Mouse (Mus musculus) frontal cortex, postnatal 36 days (tissue): ENCODE data around the gene Stard10.

ENCODE experiments used
- DNase-seq, 2 experiments: peaks; one replicate each; pipeline ENCODE4 v3.0.0; 2022; ENCODE audit warnings: low spot score in 2 of 2

The Stard10 gene

DNA sequence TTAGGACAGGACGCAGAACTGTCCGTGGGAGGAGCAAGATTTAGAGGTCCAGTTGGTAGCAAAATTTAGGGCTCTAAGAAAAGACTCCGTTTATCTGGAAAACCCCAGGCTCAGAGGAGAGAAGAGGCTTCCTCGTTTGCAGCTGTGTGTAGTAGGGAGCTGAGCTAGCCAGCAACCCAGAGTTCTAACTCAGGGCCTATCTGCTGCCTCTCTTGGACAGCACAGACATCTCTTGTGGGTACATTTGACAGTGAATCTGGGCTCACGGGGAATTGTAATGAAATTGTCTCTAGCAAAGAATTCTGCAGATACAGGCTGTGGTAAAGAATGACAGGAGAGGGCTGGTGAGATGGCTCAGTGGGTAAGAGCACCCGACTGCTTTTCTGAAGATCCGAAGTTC, 14.2 kb upstream of the Stard10 start:
- peak in 1 of 2 experiments; percentile 31 for DNase-seq

DNA sequence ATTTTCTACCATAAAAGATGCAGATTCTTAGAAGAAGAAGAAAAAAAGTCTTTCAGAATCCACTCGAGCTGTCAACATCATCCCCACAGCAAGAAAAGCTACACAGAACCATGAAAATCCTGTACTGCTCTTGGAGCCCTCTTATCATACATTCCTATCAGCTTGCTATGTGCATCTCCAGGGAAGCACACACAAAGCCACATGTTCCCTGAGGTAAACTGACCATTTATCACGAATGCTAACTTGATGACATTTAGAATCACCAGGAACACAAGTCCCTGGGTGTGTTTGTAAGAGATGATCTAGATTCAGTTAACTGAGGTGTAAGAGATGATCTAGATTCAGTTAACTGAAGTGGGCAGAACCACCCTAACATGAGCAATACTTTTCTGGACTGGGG, 10.0 kb upstream of the Stard10 start:
- DNase-seq, result no peak

DNA sequence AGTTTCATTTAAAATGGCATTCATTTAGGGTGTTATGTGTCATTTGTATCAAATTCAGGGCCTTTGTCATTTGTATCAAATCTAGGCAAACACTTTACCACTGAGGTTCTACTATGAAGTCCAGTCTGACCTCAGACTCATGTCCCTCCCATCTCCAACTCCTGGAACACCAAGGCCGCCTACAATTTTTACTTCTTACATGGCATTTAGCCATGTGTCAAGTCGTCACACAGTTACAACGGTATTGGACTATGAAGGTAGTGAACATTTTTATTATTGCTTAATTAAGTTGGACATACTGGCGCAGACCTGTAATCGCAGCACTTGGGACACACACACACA, 6.9 kb upstream of the Stard10 start:
- DNase-seq, result no peak

DNA sequence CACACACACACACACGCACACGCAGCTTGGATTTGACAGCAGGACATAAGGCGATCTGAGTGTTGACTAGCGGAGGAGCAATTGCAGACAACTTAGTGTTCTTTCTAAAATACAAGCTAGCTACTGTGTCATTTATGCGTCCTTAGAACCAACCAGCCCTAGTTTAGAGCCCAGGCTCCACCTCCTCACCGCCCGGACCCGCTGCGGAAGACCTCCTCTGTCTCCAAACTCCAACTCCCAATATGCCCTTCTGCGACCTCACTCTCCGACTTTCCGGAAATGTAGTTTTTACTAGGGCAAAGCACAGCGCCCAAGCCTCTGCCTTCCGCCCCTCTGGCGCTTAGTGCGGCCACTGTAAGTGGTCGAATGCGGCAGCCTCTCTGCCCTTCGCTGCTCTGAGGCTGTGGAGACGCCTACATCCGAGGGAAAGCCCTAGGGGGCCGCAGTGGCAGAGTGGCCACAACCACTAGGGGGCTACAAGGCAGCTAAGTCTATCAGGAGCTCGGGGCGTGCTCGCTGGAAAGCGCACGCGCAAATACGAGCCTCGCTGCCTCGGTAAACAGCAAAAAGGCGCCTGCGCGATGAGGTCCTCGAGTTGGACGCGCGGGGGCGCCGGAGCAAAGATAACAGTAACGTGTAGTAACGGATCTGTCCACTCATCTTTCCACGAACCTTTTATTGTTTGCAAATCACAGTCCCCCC, 6.4 kb upstream of the Stard10 start:
- peak; percentile 98 to 99 for DNase-seq

DNA sequence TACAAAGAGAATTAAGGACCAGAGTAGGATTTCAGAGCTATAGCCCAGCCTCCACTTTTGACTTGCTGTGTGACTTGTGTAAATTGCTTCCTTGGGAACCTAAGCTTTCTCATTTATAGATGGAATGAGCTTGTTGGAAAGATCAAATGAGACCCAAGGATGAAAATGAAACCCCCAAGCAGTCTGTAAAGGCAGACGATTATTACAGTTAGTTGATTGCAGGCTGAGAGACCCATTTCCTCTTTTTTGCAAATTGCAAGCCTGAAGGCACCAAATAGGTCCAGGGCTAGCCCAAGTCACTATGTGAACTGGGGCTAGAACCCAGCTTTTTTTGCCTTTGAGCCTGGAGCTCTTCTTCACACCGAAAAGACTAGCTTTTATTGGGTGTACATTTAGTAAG, 5.8 kb upstream of the Stard10 start:
- no peak for DNase-seq

DNA sequence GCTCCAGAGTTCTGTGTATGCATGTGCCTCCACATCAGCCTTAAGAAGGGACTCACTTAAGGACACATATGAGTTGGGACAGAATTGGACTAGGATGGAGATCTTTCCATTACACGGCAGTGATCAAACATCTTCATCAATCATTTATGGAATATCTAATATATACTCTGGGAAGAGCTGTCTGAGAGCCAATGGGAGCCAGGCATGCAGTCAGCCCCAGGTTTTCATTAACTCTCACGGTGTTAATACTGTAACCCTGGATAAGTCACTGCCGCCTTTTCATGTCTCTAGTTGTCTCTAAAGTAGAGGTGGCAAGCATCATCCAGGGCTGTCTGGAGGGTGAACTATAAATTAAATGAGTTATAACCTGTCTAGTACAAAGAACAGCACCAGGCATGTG, 3.9 kb upstream of the Stard10 start:
- no peak for DNase-seq

DNA sequence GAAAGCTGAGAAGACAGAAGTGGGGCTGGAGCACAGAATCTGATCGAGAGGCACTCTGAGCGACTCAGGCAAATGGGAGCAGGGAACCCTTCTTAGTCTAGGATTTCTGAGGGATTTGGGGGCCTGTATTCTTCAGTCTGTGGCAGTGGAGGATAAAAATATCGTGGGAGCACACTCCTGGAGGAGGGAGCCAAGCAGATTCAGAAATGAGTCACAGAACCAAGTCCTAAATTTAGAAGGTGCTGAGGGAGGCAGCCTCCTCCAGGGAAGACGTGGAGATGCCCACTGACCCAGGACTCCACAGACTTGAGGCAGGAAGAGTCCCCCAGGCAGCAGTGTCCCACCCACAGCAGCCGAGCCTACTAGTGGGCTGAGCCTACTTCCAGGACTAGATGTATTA, 2.5 kb upstream of the Stard10 start:
- peak; percentile 63 to 79 for DNase-seq

DNA sequence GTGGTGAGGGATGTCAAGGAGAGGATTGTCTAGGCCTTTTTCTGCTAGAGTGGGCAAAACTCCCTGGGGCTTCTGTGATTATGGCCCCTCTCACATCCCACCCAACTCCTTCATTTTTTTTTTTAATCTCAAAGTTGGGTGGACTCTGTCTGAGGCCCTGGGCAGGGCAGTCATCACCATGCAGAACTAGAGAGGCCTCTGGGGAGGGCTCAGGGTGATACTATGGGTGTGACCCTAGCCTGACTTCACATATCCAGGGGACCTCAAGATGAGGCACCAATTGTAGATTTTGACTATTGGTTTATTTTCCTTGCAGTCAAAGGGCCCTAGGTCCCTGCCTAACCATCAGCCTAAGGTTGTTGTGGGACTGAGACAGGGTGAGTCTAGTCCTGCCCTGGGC, 1.2 kb upstream of the Stard10 start:
- no peak for DNase-seq

DNA sequence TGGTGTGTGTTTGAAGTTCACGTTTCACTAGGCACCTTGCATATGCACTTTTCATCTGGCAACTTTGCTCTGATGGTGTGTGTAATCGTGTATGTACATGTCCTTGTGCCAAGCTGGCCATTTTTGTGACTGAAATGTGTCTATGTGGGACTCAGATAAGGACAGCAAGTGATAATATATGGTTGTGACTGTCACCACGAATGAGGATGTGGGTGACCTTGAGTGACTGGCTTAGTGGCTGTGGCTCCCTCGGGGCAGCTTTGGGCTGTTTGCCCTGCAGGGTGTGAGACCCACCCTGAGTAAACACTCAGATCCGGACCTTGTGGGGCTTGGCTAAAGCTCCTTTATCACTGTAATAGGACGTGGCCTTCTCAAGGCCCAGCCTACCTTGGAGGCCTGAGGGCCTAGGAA, 290 bp upstream of the Stard10 start:
- no peak for DNase-seq

DNA sequence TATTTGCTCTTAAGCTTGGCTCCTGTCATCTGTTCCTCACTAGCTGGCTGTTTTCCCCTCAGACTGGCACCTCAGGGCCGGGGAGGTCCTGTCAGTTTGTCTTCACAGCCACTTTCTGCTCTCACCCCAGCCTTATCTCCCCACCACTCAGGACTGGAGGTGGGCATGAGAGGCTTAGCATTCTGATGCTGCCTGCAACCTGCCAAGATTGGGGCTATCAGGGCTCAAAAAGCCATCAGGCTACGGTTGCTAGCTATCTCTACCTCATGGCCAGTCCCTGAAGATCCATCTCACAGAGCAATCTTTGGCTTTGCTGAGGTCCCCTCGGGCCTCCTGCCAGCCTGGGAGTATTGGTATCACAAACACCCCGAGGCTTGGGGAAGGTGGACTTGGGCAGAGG, 2.0 kb downstream of the Stard10 start:
- no peak for DNase-seq

DNA sequence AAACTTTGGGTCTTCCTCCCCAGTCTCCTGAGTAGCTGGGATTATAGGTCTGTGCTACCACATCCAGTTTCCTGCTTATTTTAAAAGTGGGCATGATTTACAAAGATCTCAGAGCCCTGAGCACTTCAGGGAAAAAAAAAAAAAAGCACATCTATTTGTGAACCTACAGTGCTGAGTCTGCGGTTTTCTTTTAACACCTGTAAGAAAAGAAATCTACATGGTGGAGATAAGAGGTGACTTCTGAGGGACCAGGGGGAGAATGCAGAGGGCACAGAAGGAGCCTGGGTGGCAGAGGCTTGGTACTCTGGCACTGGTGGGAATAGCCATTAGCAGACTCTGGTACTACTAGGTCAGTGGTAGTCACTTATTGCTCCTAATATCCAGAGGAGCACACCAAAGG, 2.9 kb downstream of the Stard10 start:
- no peak for DNase-seq

DNA sequence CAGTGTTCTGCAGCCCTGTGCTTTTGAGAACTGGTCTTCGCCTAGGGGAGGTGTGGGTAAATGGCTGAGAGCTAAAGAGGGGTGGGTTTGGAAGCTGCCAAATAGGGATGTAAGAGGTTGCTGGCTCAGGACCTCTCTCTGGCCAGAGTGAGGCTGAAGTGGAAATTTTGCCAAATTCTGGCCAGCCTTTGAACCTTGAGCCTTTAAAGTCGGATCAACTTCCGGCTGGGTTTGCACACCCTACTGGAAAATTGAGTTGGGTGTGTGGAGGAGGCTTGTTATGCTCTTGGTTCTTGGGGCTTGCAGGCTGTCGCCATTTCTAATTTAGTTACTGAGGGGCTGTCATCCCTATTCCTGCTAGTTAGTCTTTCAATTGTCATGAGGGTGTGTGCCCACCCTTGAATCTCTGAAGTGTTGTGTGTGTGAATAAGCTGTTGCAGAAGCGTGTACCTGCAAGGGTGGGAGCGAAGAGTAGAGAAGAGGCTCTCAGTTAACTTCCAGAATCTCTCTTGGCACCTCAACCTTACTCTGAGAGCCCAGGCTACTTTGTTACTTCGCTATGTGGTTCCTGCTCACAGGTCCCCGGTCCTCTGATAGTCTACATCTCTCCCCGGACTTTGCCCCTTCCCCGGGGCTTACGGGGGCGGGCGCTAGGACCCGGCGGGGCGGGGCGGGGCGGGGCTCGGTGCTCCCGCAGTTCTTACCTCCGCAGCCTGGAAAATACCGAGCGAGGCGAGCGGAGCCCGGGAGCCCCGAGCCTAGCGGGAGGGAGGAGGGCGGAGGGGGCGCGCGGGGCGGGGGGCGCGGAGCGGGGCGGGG, 3.7 kb downstream of the Stard10 start:
- DNase-seq, result peak in 1 of 2 experiments; percentile 33

DNA sequence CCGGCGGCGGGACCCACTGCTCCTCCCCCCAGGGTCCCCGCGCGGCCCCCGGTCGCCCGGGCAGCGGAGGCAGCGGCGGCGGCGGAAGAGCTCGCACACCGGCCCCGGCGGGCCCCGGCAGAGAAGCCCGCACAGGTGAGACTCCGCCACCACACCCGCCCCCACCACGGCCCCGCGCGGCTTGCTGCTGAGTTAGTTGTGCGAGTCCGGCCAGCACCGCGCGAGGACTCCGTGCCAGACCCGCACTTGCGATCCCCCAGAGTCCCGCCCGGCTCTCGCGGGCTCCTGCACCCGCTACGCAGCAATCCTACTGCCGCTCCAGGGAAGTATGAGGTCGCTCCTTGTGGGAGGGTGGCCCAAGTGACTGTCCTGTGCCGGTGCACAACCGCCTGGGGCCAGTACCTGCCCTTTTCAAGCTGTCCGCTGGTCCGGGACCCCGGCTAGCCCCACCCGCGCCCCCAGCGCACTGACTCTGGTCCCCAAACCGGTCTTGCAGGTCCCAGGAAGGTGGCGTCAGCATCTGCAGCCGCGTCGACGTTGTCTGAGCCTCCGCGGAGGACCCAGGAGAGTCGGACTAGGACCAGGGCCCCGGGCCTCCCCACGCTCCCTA, 4.4 kb downstream of the Stard10 start:
- DNase-seq, result peak in 1 of 2 experiments; percentile 29

DNA sequence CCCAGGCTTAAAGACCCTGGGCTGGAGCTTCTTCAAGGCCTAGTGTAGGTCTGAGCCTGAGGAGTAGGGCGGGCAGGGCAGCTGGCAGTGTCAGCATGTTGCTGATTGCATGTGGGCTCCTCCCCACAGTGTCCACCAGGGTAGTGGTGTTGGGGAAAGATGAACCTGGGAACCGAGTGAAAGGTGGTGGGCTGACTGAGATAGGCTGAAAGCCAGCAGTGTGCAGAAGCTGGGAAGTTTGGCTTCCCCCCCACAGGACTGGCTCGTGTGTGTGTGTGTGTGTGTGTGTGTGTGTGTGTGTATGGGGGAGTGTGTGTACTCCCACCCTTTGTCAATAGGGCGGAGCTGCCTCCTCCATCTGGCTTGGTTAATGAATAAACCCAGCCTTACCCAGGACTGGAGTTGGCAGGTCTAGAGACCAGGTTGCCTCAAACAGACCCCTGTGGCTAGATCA, 6.3 kb downstream of the Stard10 start:
- no peak for DNase-seq

DNA sequence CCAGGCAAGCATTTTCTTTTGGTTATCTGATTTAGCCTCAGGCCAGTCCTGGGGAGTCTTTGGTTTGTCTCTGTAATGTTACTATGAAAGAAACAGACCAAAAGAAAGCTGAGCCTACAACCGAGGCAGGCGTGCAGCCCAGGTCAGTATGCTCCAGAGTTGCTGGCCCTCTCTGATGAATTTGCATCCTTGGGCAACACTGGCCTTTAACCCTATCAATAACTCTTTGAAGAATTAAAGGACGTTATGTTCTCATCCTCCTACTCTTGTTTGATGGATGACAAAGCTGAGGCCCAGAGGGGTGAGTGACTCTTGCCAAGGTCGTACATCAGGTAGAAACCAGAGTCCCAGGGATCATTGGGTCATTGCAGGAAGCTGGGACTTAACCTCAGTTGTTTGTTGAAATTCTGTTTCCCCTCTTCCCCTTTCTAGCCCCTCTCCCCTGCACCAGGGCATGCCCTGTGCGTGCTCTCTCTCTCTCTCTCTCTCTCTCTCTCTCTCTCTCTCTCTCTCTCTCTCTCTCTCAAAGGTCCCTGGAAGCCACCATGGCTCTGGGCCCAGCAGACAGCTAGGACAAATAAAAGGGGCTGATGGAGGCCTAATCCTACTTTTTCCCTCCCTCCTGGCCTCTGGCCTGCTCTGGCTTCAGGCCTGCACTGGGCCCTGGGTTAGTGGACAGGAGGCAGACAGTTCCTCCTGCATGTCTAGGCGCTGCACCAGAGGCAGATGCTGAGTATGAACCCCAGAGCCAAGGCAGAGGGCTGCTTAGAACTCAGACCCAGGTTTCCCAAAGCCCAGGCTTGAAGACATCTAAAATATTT, 7.5 kb downstream of the Stard10 start:
- DNase-seq, result no peak

DNA sequence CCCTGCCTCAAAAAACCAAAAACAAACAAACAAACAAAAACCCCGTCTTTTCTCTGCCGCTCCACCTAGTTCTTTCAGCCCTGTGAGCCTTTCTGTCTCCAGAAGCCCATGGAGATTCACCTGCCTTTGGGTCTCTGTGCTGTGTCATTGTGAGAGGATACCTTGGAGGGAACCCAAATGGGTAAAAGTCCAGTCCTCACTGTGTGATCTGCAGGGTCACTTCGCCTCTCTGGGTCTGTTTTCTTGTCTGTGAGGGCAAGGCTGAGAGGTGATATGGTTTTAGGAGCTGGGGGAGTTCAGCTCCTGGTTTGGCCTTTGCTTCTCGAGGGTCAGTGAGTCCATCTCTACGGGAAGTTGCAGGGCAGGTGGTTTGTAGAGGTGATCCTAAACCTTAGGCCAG, 9.1 kb downstream of the Stard10 start:
- no peak for DNase-seq

DNA sequence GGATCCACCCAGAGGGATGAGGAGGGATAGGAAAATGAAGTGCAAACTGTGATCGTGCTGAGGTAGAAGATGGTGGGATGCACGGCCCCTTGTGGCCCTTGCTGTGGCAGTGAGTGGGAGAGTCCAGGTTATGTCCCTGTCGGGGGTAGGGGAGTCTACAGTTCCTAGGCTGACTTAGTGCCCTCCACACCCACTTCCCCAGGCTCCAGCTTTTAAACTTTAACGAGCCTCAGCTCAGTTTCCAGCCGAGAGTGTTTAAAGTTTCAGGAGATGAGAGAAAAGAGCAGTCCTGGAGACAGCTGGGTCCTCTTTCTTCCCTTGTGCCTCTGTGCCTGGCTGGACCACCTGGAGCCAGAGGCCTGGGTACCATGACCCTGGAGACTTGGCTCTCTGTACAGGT, 10.4 kb downstream of the Stard10 start:
- DNase-seq, result no peak

DNA sequence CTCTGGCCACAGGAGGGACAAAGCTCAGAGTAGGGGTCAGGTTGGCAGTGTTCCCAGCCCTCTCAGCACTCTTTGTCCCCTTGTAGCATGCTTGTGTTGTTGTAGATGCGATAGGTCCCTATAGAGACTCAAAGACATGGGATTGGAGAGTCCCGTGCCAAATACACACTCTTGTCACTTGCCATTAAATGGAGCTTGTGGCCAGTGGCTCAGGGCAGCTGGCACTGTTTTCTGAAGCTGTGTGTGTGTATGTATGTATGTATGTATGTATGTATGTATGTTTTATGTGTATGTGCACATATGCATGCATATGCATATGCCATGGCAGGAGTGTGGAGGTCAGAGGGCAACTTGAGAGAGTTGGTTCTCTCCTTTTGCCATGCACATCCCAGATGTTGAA, 10.9 kb downstream of the Stard10 start:
- DNase-seq, result no peak

DNA sequence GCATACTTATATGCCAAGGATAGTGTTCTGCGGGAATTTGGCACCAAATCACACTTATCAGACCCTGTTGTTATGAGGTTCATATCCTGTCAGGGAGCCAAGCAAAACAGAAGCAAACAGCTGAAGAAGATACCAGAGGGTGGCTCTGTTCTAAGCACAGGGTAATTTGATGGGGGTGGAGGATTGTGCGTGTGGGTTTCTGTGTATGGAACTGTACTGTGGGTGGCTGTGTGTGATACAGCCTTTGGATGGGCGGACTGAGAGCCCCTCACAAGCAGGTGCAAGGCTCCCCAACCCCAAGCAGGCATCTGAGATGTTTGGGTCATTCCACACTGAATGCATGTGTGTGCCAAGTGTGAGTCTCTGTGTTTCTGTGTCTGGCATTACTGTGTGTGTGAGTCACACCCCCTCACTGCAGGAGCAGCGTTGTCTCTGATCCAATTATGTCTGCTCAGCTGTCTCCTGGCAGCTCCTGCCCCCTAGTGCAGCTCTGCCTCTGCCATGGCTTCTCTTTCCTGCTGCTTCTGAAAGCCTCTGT, 11.8 kb downstream of the Stard10 start:
- DNase-seq, result peak; percentile 76 to 86

DNA sequence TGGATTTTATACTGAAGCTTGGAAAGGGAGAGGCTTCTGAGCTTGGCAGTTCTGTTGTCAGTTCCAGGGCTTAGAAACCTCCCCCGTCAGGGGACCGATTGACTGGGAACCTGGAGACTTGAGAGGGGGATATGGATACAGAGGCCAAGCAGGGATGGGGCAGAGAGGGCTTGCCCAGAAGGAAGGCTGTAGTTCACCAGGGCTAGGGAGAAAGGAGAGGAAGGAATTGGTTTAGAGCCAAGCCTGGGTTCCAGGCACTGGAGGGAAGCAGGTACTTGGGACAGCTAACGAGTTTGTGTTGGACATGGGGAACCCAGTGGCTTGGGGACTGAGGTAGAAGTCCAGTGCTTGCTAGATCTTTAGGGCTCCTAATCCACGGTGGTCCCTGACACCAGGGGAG, 12.7 kb downstream of the Stard10 start:
- no peak for DNase-seq

DNA sequence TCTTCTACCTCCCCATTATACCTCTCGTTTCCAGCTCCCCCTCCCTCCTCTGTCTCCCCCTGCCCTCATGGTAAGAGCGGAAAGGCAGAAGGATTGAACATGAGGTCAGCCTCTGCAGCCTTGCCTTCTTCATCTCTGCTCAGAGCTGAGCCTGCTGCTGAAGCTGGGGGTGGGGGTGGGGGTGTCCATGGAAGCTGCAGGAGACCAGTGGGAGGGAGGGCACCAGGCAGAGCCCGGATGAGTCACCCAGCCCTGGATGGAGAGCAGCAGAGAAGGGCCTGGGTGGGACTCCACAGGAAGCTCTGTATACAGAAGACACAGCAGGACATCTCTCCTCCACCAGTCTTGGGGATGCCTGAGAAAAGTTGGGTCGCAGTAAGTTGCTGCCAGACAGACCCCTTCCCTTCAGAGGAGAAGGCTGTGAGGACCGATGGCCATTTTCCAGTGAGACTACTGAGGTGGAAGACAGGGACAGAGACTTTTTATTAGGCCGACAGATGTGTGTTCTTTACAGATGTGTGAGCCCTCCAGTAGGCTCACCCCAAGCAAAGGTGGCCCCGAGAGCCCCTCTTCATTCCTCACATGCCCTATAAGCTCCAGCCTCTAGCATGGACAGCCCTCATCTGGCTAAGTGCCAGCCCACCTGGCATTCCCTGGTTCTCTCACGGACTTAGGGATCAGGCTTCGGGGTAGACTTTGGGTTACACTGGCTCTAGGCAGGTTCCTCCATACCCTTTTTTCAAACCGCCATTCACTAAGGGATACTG, 13.4 kb downstream of the Stard10 start:
- no peak for DNase-seq
